Mouse (Mus musculus): ENCODE measurements around the gene Mr1. TPM values are rescaled to one million over a fixed set of nuclear protein-coding genes. Genes with fewer than 3 reads are reported as not detected.

Gene Mr1
- polyA plus RNA-seq, 1 experiment: 1.2 TPM

GRCm38 (mm10) chr1:155112118-155112517 lies 34.5 kb downstream of the Mr1 start:
- peaks cover 2% of the 10 kb centered on the region; the same call in 1 of the 2 replicates for H3K4me1 ChIP-seq (ENCODE audit: control insufficient read depth, insufficient read depth, low read length)
- no peak overlapping the region for H3K4me3 ChIP-seq (ENCODE audit: control insufficient read depth, low read depth, low read length)
- no peaks in the 10 kb centered on the region for H3K27me3 ChIP-seq (ENCODE audit: control insufficient read depth, insufficient read depth, low read length)
- H3K36me3 ChIP-seq (ENCODE audit: control insufficient read depth, insufficient read depth, low read length): no peaks in the 10 kb centered on the region
- TF ChIP-seq CTCF (IDR thresholded peaks at IDR 0.05; ENCODE audit: control insufficient read depth, insufficient read depth, insufficient replicate concordance, low read depth, low read length) (no peak), POLR2A (IDR thresholded peaks at IDR 0.05; ENCODE audit: control insufficient read depth, low read depth, low read length) (no peak)
- no peak overlapping the region for H3K27ac ChIP-seq (ENCODE audit: control insufficient read depth, insufficient read depth, low read depth, low read length)

DNA sequence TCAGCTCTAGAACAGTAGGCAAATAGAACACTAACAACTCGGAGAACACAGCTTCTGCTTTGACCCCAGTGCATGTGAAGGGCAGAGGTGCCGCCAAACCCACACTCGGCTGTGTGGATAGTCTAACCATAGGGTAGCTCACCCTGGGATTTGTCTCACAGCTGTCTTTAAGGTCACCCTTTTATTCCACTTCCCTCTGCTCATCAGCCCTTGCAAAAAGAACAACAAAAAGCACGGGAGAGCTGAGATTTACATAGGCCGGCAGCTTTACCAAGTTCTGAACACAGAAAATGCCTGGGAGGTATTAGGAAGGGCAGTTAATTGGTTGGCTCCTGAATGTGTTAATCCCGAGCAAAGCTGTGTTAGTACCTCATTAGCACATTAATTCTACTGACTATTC lies 35.1 kb downstream of the Mr1 start:
- TF ChIP-seq CTCF (IDR thresholded peaks at IDR 0.05; ENCODE audit: control insufficient read depth, insufficient read depth, insufficient replicate concordance, low read depth, low read length) (no peak), POLR2A (IDR thresholded peaks at IDR 0.05; ENCODE audit: control insufficient read depth, low read depth, low read length) (no peak)
- Histone ChIP-seq H3K4me1 (ENCODE audit: control insufficient read depth, insufficient read depth, low read length) (peaks cover 2% of the 10 kb centered on the region; the same call in 1 of the 2 replicates), H3K4me3 (ENCODE audit: control insufficient read depth, low read depth, low read length) (no peak overlapping the region), H3K36me3 (ENCODE audit: control insufficient read depth, insufficient read depth, low read length) (no peaks in the 10 kb centered on the region), H3K27ac (ENCODE audit: control insufficient read depth, insufficient read depth, low read depth, low read length) (no peak overlapping the region), H3K27me3 (ENCODE audit: control insufficient read depth, insufficient read depth, low read length) (no peaks in the 10 kb centered on the region)

DNA sequence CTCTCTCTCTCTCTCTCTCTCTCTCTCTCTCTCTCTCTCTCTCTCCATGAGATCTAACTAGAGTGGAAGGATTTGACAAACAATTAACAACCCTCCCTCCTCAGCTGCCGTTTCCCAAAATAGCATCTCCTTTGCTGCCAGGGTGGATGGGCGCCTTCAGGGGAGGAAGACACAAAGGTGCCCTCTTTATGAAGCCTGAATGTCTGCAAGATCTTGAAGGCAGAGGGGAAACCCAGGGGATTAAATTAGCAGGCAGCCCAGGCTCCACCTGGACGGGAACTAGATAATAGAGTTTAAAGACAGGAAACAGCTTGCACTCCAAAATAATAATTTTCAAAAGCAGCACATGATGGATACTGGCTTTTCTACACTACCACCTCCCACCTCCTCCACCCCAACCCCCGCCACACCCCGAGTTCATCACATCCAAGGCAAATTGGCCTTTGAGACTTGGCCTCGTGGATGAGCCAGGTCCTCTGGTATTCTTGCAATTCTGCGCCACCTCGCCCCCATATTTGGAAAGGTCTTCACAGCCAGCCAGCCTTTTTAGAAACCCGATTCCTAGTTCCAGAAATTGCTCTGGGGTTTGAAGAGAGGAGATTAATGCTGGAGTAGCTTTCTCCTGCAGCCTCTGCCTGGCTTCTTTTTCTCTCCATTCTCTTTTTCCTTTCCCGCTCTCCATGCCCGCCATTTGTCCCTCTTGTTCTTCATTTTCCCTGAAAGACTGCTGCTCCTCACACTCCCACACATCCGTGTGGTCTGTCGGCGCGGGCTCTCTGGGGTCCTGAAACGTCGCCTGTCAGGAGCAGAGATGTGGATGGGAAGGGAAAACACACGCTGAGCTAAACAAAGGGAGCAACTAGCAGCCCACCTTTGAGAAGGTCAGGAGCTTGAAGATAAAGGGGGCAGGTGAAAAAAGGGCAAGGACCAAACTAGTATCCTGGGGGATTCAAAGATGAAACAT lies 36.9 kb downstream of the Mr1 start:
- Histone ChIP-seq H3K36me3 (ENCODE audit: control insufficient read depth, insufficient read depth, low read length) (no peaks in the 10 kb centered on the region), H3K4me1 (ENCODE audit: control insufficient read depth, insufficient read depth, low read length) (peaks cover 2% of the 10 kb centered on the region; the same call in 1 of the 2 replicates), H3K27ac (ENCODE audit: control insufficient read depth, insufficient read depth, low read depth, low read length) (no peak overlapping the region), H3K27me3 (ENCODE audit: control insufficient read depth, insufficient read depth, low read length) (no peaks in the 10 kb centered on the region), H3K4me3 (ENCODE audit: control insufficient read depth, low read depth, low read length) (no peak overlapping the region)
- TF ChIP-seq POLR2A (IDR thresholded peaks at IDR 0.05; ENCODE audit: control insufficient read depth, low read depth, low read length) (no peak), CTCF (IDR thresholded peaks at IDR 0.05; ENCODE audit: control insufficient read depth, insufficient read depth, insufficient replicate concordance, low read depth, low read length) (no peak)

DNA sequence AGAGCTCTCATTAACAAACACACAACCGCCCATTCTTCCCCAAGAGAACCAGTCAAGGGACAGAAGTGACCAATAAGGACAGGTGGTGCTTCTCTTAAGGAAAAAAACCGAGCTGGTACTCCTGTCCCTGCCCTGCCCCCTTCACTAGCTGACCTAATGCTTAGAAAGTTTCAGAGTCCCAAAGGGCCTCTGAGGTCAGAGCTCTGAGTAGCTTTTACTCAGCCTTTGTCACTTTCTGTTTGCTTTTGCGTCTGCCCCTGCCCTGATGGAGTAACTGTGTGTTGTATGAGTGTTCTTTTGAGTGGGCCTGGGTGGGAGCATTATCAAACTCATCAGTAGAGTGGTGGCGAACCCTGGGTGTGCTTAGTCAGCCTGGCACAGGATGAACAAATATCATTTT lies 38.2 kb downstream of the Mr1 start:
- no peaks in the 10 kb centered on the region for H3K36me3 ChIP-seq (ENCODE audit: control insufficient read depth, insufficient read depth, low read length)
- TF ChIP-seq POLR2A (IDR thresholded peaks at IDR 0.05; ENCODE audit: control insufficient read depth, low read depth, low read length) (no peak), CTCF (IDR thresholded peaks at IDR 0.05; ENCODE audit: control insufficient read depth, insufficient read depth, insufficient replicate concordance, low read depth, low read length) (no peak)
- H3K4me3 ChIP-seq (ENCODE audit: control insufficient read depth, low read depth, low read length): no peak overlapping the region
- H3K4me1 ChIP-seq (ENCODE audit: control insufficient read depth, insufficient read depth, low read length): peaks cover 2% of the 10 kb centered on the region; the same call in 1 of the 2 replicates
- no peak overlapping the region for H3K27ac ChIP-seq (ENCODE audit: control insufficient read depth, insufficient read depth, low read depth, low read length)
- no peaks in the 10 kb centered on the region for H3K27me3 ChIP-seq (ENCODE audit: control insufficient read depth, insufficient read depth, low read length)

DNA sequence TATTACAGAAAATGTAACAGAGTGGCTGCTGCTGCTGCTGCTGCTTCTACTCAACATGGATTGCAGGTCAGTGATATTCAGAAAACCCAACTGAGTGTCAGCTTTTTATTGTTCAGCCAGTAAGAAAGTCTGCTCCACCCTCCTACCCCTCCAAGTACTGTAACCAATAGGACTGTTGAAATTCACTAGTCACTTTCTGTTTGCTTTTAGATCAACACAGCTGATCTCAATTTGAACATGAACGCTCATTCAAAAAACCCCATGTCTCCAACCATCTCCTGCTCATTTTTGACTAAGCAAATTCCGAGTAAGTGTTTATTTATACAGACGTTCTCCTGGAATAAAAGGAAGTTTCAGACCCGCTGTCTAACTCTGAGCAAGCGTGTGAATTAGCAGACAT lies 38.8 kb downstream of the Mr1 start:
- Histone ChIP-seq H3K4me3 (ENCODE audit: control insufficient read depth, low read depth, low read length) (no peak overlapping the region), H3K27me3 (ENCODE audit: control insufficient read depth, insufficient read depth, low read length) (no peaks in the 10 kb centered on the region), H3K36me3 (ENCODE audit: control insufficient read depth, insufficient read depth, low read length) (no peaks in the 10 kb centered on the region), H3K27ac (ENCODE audit: control insufficient read depth, insufficient read depth, low read depth, low read length) (no peak overlapping the region), H3K4me1 (ENCODE audit: control insufficient read depth, insufficient read depth, low read length) (peaks cover 2% of the 10 kb centered on the region; the same call in 1 of the 2 replicates)
- no peak for TF ChIP-seq CTCF (IDR thresholded peaks at IDR 0.05; ENCODE audit: control insufficient read depth, insufficient read depth, insufficient replicate concordance, low read depth, low read length)
- TF ChIP-seq POLR2A (IDR thresholded peaks at IDR 0.05; ENCODE audit: control insufficient read depth, low read depth, low read length): no peak

DNA sequence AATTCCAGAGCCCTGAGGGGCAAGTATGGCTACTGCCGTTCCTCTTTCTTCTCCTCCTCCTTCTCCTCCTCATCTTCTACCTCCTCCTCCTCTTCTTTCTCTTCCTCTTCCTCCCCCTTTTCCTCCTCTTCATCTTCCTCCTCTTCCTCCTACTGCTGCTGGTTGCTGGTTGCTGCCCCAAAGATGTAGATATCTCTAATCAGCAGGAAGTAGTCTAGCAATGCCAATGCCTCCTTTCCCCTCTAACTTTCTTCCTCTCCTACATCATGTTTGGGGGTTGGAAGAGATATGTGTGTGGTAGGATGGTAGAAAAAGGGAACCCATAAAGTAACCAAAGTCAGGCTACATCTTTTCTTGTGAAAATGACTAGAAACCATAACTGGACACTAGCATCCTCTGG lies 40.3 kb downstream of the Mr1 start:
- Histone ChIP-seq H3K4me1 (ENCODE audit: control insufficient read depth, insufficient read depth, low read length) (peaks cover 2% of the 10 kb centered on the region; the same call in 1 of the 2 replicates), H3K4me3 (ENCODE audit: control insufficient read depth, low read depth, low read length) (no peak overlapping the region), H3K27me3 (ENCODE audit: control insufficient read depth, insufficient read depth, low read length) (no peaks in the 10 kb centered on the region), H3K36me3 (ENCODE audit: control insufficient read depth, insufficient read depth, low read length) (no peaks in the 10 kb centered on the region), H3K27ac (ENCODE audit: control insufficient read depth, insufficient read depth, low read depth, low read length) (no peak overlapping the region)
- no peak for TF ChIP-seq POLR2A (IDR thresholded peaks at IDR 0.05; ENCODE audit: control insufficient read depth, low read depth, low read length)
- TF ChIP-seq CTCF (IDR thresholded peaks at IDR 0.05; ENCODE audit: control insufficient read depth, insufficient read depth, insufficient replicate concordance, low read depth, low read length): no peak

DNA sequence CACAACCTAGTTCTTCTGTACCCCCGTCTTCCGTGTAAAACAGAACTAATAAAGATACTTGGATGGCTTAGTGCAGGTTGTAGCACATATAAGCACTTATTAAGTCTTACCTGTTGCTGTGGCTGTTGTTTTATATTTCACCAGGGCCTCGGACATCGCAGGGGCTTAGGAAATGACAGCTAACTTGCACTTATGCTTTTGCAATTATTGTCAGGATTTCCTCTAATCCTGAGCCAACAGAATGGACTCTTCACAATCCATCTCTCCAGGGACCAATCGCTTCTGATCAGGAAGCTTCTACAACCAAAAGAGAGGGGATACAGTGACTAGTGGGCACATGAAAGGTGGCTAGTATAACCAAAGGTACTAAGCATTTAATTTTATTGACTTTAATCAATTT lies 42.6 kb downstream of the Mr1 start:
- Histone ChIP-seq H3K36me3 (ENCODE audit: control insufficient read depth, insufficient read depth, low read length) (no peaks in the 10 kb centered on the region), H3K4me3 (ENCODE audit: control insufficient read depth, low read depth, low read length) (no peak overlapping the region), H3K27me3 (ENCODE audit: control insufficient read depth, insufficient read depth, low read length) (no peaks in the 10 kb centered on the region), H3K4me1 (ENCODE audit: control insufficient read depth, insufficient read depth, low read length) (no peaks in the 10 kb centered on the region; the same call in 1 of the 2 replicates), H3K27ac (ENCODE audit: control insufficient read depth, insufficient read depth, low read depth, low read length) (no peak overlapping the region)
- no peak for TF ChIP-seq CTCF (IDR thresholded peaks at IDR 0.05; ENCODE audit: control insufficient read depth, insufficient read depth, insufficient replicate concordance, low read depth, low read length)
- TF ChIP-seq POLR2A (IDR thresholded peaks at IDR 0.05; ENCODE audit: control insufficient read depth, low read depth, low read length): no peak
